Mouse (Mus musculus): ENCODE measurements at regions not wholly inside any gene's neighbourhood (a gene's known extent, or its start where the extent isn't known, plus 50 kb on each side); places are given as distances from the start of the nearest gene placed in this dataset.

GRCm38 (mm10) chr4:91596619-91597018 is 196.0 kb upstream of the Elavl2 start:
- intact Hi-C loops (cut with DNase I), result no loop called here
- DNase-seq, result no peak

- intact Hi-C loops (cut with DNase I), result no loop called here
- DNase-seq, result no peak
Measured at GRCm38 (mm10) chr4:91595766-91596165, 195.2 kb upstream of the Elavl2 start.

- no peak for DNase-seq
- intact Hi-C loops (cut with DNase I), result loop anchor here (5.0 kb wide), 1 partner anchor 1017 kb away; no protein-coding TSS in a partner anchor
Measured at GRCm38 (mm10) chr4:91589779-91590178, 189.2 kb upstream of the Elavl2 start.

GRCm38 (mm10) chr4:91587541-91588059 is 187.0 kb upstream of the Elavl2 start:
- intact Hi-C loops (cut with DNase I), result no loop called here
- DNase-seq, result no peak

- DNase-seq, result no peak
- intact Hi-C loops (cut with DNase I), result no loop called here
Measured at GRCm38 (mm10) chr4:91583035-91583434, 182.4 kb upstream of the Elavl2 start.

GRCm38 (mm10) chr4:91557452-91557851 is 156.9 kb upstream of the Elavl2 start:
- intact Hi-C loops (cut with DNase I), result no loop called here
- no peak for DNase-seq

GRCm38 (mm10) chr4:91556959-91557358 is 156.4 kb upstream of the Elavl2 start:
- no peak for DNase-seq
- intact Hi-C loops (cut with DNase I), result no loop called here

GRCm38 (mm10) chr4:91524367-91524766 is 123.8 kb upstream of the Elavl2 start:
- DNase-seq, result no peak
- intact Hi-C loops (cut with DNase I), result no loop called here

- DNase-seq, result no peak
- intact Hi-C loops (cut with DNase I), result no loop called here
Measured at GRCm38 (mm10) chr4:91511543-91511942, 111.0 kb upstream of the Elavl2 start.

GRCm38 (mm10) chr4:91509937-91510336 is 109.4 kb upstream of the Elavl2 start:
- intact Hi-C loops (cut with DNase I), result no loop called here

GRCm38 (mm10) chr4:91503273-91503672 is 102.7 kb upstream of the Elavl2 start:
- no peak for DNase-seq
- intact Hi-C loops (cut with DNase I), result no loop called here

More at GRCm38 (mm10) chr4:91509937-91510336, 109.4 kb upstream of the Elavl2 start:
- DNase-seq, result no peak

- intact Hi-C loops (cut with DNase I), result no loop called here
- DNase-seq, result no peak
Measured at GRCm38 (mm10) chr4:91481863-91482475, 81.4 kb upstream of the Elavl2 start.
